10 mouse cellular contexts compared by ENCODE assay signal in the genomic region with DNA sequence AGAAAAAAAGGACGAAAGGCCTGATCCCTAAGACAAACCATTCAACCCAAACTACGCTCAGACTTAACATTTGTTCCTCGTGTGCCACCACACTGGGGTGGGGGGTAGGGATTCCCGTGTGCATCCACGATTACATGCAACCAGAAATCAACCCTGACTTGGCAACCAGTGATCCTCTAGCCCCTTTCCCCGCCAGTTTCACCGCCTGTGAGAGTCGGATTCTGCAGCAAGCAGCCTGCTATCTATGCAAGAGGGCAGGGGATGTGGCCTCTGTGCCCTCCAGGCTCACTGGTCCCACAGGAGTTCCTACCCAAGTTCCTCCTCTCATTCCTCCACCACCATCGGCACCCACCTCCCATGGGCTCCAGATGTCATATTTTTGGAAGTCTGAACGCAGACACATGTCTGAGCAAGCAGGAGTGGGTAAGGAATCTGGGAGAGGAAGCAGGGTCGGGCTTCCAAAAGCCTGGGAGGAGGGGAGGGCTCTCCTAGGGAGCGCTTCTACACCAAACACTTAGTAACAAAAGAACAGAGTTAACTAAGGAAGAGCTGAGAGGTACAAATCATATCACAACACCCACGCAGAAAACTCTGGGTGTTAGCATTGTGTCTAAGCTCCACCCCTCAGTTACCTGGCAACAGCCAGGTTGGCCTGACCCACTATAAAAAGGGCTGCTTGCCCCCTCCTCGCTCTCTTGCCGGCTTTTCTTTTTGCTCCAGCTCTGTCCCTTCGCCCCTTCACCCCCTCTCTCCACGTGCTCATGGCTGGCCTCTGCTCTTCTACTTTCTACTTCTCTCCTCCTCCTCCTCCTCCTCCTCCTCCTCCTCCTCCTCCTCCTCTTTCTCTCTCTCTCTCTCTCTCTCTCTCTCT.
DNase-seq lines count a peak whose midpoint lies in the region; ATAC-seq and TF ChIP-seq lines count a peak whose summit lies in the region.
"Had no signal": no experiment of that assay in that cellular context is flagged by ENCODE, and none has a peak within 500 bp of the region (broad histone marks: within the 10 kb centered on the region; RNA-seq: fewer than 3 reads in every experiment).

No protein-coding gene starts in this region.

- H3K4me2 ChIP-seq in heart, postnatal 0 days (ENCODE audit: low read depth, low read length) = 0 out of 2 replicates have a peak overlapping the region, but pooled peaks have one; percentile 12
- H3K4me2 ChIP-seq in forebrain, embryonic 12.5 days = peak overlapping the region; percentile 34
- no peak overlapping the region for H3K4me2 ChIP-seq in midbrain, embryonic 11.5 days

- WGBS in heart, postnatal 0 days = 47% methylated on average over 17 of the region's 17 CpGs
- WGBS in forebrain, embryonic 12.5 days = 42% methylated on average over 17 of the region's 17 CpGs
- WGBS in midbrain, embryonic 11.5 days = 48% methylated on average over 17 of the region's 17 CpGs

- peaks cover 4% of the 10 kb centered on the region; the same call in 1 of the 2 replicates for H3K4me1 ChIP-seq in heart, postnatal 0 days (ENCODE audit: control insufficient read depth, insufficient read depth)
- peaks cover 20% of the 10 kb centered on the region for H3K4me1 ChIP-seq in forebrain, embryonic 12.5 days
- peaks cover 8% of the 10 kb centered on the region for H3K4me1 ChIP-seq in midbrain, embryonic 11.5 days (ENCODE audit: control insufficient read depth, insufficient read depth, low read length)

- H3K9me3 ChIP-seq in heart, postnatal 0 days (replicated peaks; ENCODE audit: control insufficient read depth, low read length) = no peaks in the 10 kb centered on the region
- H3K9me3 ChIP-seq in forebrain, embryonic 12.5 days = no peaks in the 10 kb centered on the region
- H3K9me3 ChIP-seq in midbrain, embryonic 11.5 days (ENCODE audit: control insufficient read depth, low read length) = no peaks in the 10 kb centered on the region

- peak overlapping the region; percentile 46; the same call in 1 of the 2 replicates for H3K27ac ChIP-seq in heart, postnatal 0 days (ENCODE audit: low read depth)
- peak overlapping the region; percentile 71 for H3K27ac ChIP-seq in forebrain, embryonic 12.5 days
- H3K27ac ChIP-seq in midbrain, embryonic 11.5 days (ENCODE audit: low read depth, low read length) = no peak overlapping the region
- H3K27ac ChIP-seq: macrophage had no signal

- H3K27me3 ChIP-seq in heart, postnatal 0 days (ENCODE audit: control insufficient read depth, insufficient read depth, low read length) = no peaks in the 10 kb centered on the region
- no peaks in the 10 kb centered on the region for H3K27me3 ChIP-seq in forebrain, embryonic 12.5 days
- no peaks in the 10 kb centered on the region for H3K27me3 ChIP-seq in midbrain, embryonic 11.5 days (ENCODE audit: control insufficient read depth, insufficient read depth, low read length)

- no peak for TF ChIP-seq EP300 in heart, postnatal 0 days (IDR thresholded peaks at IDR 0.05; ENCODE audit: low read depth)

- no peak for DNase-seq in heart, postnatal 0 days (ENCODE audit: low spot score)
- no peak for DNase-seq in heart, adult 9 months (ENCODE audit: low spot score in 2 of 2)
- peak; percentile 25 for DNase-seq in adrenal gland, postnatal 14 days
- DNase-seq in midbrain, embryonic 11.5 days (ENCODE audit: low spot score, missing footprints) = peak; percentile 89
- DNase-seq in spleen, adult 18-20 months = no peak
- no peak for DNase-seq in layer of hippocampus, adult 9-10 months (ENCODE audit: low spot score)

- no peak for ATAC-seq in heart, postnatal 0 days (ENCODE audit: insufficient read depth, low read depth)
- ATAC-seq in forebrain, embryonic 12.5 days (ENCODE audit: low FRiP score) = peak; percentile 53; the same call in 1 of the 2 replicates
- peak; percentile 27; the same call in 1 of the 2 replicates for ATAC-seq in midbrain, embryonic 11.5 days (ENCODE audit: low FRiP score)
- no peak for ATAC-seq in megakaryocyte progenitor cell, adult 5-6 weeks (replicated peaks; ENCODE audit: poor library complexity)

- H3K4me3 ChIP-seq in heart, postnatal 0 days (ENCODE audit: low read depth, low read length) = no peak overlapping the region
- H3K4me3 ChIP-seq in forebrain, embryonic 12.5 days (replicated peaks) = no peak overlapping the region
- no peak overlapping the region for H3K4me3 ChIP-seq in midbrain, embryonic 11.5 days (ENCODE audit: low read depth, low read length)
- H3K4me3 ChIP-seq: erythroblast, embryonic 14.5 days had no signal

- no peak overlapping the region for H3K9ac ChIP-seq in heart, postnatal 0 days (replicated peaks; ENCODE audit: low read depth, low read length)
- H3K9ac ChIP-seq in forebrain, embryonic 12.5 days = no peak overlapping the region
- H3K9ac ChIP-seq in midbrain, embryonic 11.5 days (ENCODE audit: low read length) = 0 out of 2 replicates have a peak overlapping the region, but pooled peaks have one; percentile 6

- H3K36me3 ChIP-seq in heart, postnatal 0 days (replicated peaks; ENCODE audit: control insufficient read depth, insufficient read depth, low read length) = no peaks in the 10 kb centered on the region
- no peaks in the 10 kb centered on the region for H3K36me3 ChIP-seq in forebrain, embryonic 12.5 days (replicated peaks)
- H3K36me3 ChIP-seq in midbrain, embryonic 11.5 days (ENCODE audit: control insufficient read depth, insufficient read depth, low read length) = no peaks in the 10 kb centered on the region

- TF ChIP-seq CTCF in heart, postnatal 0 days (IDR thresholded peaks at IDR 0.05; ENCODE audit: low read depth) = no peak

Comparison
In these comparisons a context has a peak if more than half of its experiments do, and no peak if none do; other contexts are left out.
1. ATAC-seq: peak in forebrain, embryonic 12.5 days (single experiment) and midbrain, embryonic 11.5 days (single experiment); none in heart, postnatal 0 days (single experiment) and megakaryocyte progenitor cell, adult 5-6 weeks (single experiment).
2. DNase-seq: peak in adrenal gland, postnatal 14 days (single experiment) and midbrain, embryonic 11.5 days (single experiment); none in heart, postnatal 0 days (single experiment), heart, adult 9 months (0 of 2), spleen, adult 18-20 months (0 of 2) and layer of hippocampus, adult 9-10 months (single experiment).